Mouse (Mus musculus): ENCODE results near the gene Zfp664.

GRCm38 (mm10) chr5:124853079-124853478 is 9.4 kb upstream of the Zfp664 start:
- TF ChIP-seq POLR2A (IDR thresholded peaks at IDR 0.05; ENCODE audit: insufficient read length, low read depth) (no peak), MAX (IDR thresholded peaks at IDR 0.05; ENCODE audit: low read depth) (no peak), POLR2AphosphoS2 (IDR thresholded peaks at IDR 0.05; ENCODE audit: insufficient read length, low read depth) (no peak), MYOG (IDR thresholded peaks at IDR 0.05; ENCODE audit: control insufficient read depth in 1 of 3, insufficient read depth in 1 of 3, insufficient read length in 2 of 3, low read depth in 2 of 3) (no peak), CEBPB (IDR thresholded peaks at IDR 0.05; ENCODE audit: insufficient read depth, poor library complexity, severe bottlenecking) (no peak), TCF12 (IDR thresholded peaks at IDR 0.05; ENCODE audit: insufficient read depth, poor library complexity, severe bottlenecking) (no peak), E2F4 (IDR thresholded peaks at IDR 0.05; ENCODE audit: insufficient read depth) (no peak), MYOD1 (IDR thresholded peaks at IDR 0.05; ENCODE audit: control insufficient read depth in 1 of 3, insufficient read length in 2 of 3, low read depth in 2 of 3) (no peak), REST (IDR thresholded peaks at IDR 0.05; ENCODE audit: insufficient read depth, insufficient read length) (no peak)
